Mouse (Mus musculus) neural tube, embryonic 14.5 days (tissue): ENCODE data around the gene Hist1h2be. TPM values are rescaled to one million over a fixed set of nuclear protein-coding genes. Genes with fewer than 3 reads are reported as not detected.
A peak's percentile ranks its signal among the peaks of the same experiment; 100 is the strongest.
"Not testable (repeated sequence)": the region's sequence is repeated elsewhere in the genome, so short reads cannot be mapped to it uniquely, and the experiment has no call there.

Experiments
- ATAC-seq: fragments of 200-750 bp; cut with Nextera tagmentation; 2 replicates; pipeline ENCODE4 v1.8.0; 2017; ENCODE audit warnings: low read depth, mild to moderate bottlenecking, moderate TSS enrichment, moderate library complexity
- H3K27ac ChIP-seq: fragments of 300-500 bp; sonication (generic); 2 replicates; pipeline ENCODE4 v1.5.1; 2014; ENCODE audit warnings: low read depth, mild to moderate bottlenecking, control low read depth, low read length, moderate library complexity, mixed read lengths
- H3K27me3 ChIP-seq: fragments of 300-500 bp; sonication (generic); 2 replicates; pipeline ENCODE4 v1.6.1; 2014; ENCODE audit warnings: low read length; ENCODE audit not compliant: control insufficient read depth, insufficient read depth
- H3K36me3 ChIP-seq: fragments of 300-500 bp; sonication (generic); 2 replicates; pipeline ENCODE4 v1.6.1; 2014; ENCODE audit warnings: low read length, mixed read lengths; ENCODE audit not compliant: control insufficient read depth, insufficient read depth
- H3K4me1 ChIP-seq: fragments of 300-500 bp; sonication (generic); 2 replicates; pipeline ENCODE4 v1.6.1; 2014; ENCODE audit warnings: low read length; ENCODE audit not compliant: control insufficient read depth, insufficient read depth
- H3K4me2 ChIP-seq: fragments of 300-500 bp; sonication (generic); 2 replicates; pipeline ENCODE4 v1.6.1; 2014; ENCODE audit warnings: mild to moderate bottlenecking, low read depth, low read length, control low read depth
- H3K4me3 ChIP-seq: fragments of 300-500 bp; sonication (generic); 2 replicates; pipeline ENCODE4 v1.5.1; 2014; ENCODE audit warnings: low read depth, low read length, control low read depth, mixed read lengths
- H3K9ac ChIP-seq: fragments of 300-500 bp; sonication (generic); replicated peaks from 2 replicates; pipeline ENCODE4 v1.6.1; 2014; ENCODE audit warnings: low read depth, mild to moderate bottlenecking, control low read depth, low read length, mixed read lengths
- H3K9me3 ChIP-seq: fragments of 300-500 bp; sonication (generic); 2 replicates; pipeline ENCODE4 v1.6.1; 2016; ENCODE audit warnings: low read length; ENCODE audit not compliant: control insufficient read depth
- WGBS: fragments of 180-500 bp; shearing (Covaris S2); extraction: QIAGEN DNeasy Blood & Tissue Kit; methylation state at CpG from one replicate; pipeline ENCODE4 v1.1.7; 2014; 5-methylcytosine and 5-hydroxymethylcytosine counted together
- microRNA-seq: library from miRNA; unstranded; fragments of <30 nt; microRNA quantifications from one replicate; pipeline ENCODE4, GENCODE M21; 2016
- polyA plus RNA-seq: library from polyadenylated mRNA; unstranded; fragments of >200 nt; fragmentation: Nextera tagmentation; extraction: Ambion mirVana; gene quantifications from 2 replicates; pipeline ENCODE4 v1.2.1, GENCODE M21; 2014

Gene Hist1h2be
- polyA plus RNA-seq, 1 experiment from 2014 or later: 1.3 TPM

- not testable (repeated sequence) for H3K9ac ChIP-seq, H3K9me3 ChIP-seq, H3K27me3 ChIP-seq, H3K36me3 ChIP-seq
- H3K4me2 ChIP-seq: peak within 1 kb of the TSS; percentile 70
- WGBS: under 1% methylated on average over 32 of the region's 62 CpGs
- H3K27ac ChIP-seq: peak within 1 kb of the TSS; percentile 39
- peak; percentile 90 for ATAC-seq
- H3K4me3 ChIP-seq: peak within 1 kb of the TSS; percentile 40
- H3K4me1 ChIP-seq: peaks cover 27% of the 10 kb centered on the region
Observed at GRCm38 (mm10) chr13:23535137-23536075, 85.5 kb downstream of the Hist1h2be start, which contains the start of gene Hist1h3g. TSS of gene Hist1h3g (plus strand) at chr13:23535422.

- Histone ChIP-seq H3K4me1 (peaks cover 31% of the 10 kb centered on the region), H3K36me3 (no peaks in the 10 kb centered on the region), H3K9me3 (no peaks in the 10 kb centered on the region), H3K27ac (peak overlapping the region; percentile 39), H3K27me3 (no peaks in the 10 kb centered on the region), H3K4me3 (peak overlapping the region; percentile 40), H3K4me2 (peak overlapping the region; percentile 70), H3K9ac (no peak overlapping the region; the same call in 1 of the 2 replicates)
- under 1% methylated on average over 15 of the region's 15 CpGs for WGBS
- no peak for ATAC-seq
Observed at GRCm38 (mm10) chr13:23534368-23535131, 86.4 kb downstream of the Hist1h2be start.

Small RNA genes within 50 kb of the gene (microRNA-seq; reads per million reads assigned to microRNA genes)
- not detected for gene Gm44297
- gene Gm44359: not detected
- not detected for gene Gm44394

Other genes starting within 250 kb of the Hist1h2be start
- gene Abt1, start 197.3 kb downstream of the Hist1h2be start, polyA plus RNA-seq: 8.8 and 9.5 TPM in 2 replicates
- 0.17 TPM in 1 of 2 replicates, not detected in the other for gene Btn1a1, start 155.2 kb downstream of the Hist1h2be start, polyA plus RNA-seq
- not detected in 2 replicates for gene Btn2a2, start 132.3 kb downstream of the Hist1h2be start, polyA plus RNA-seq
- 1.7 and 2.1 TPM in 2 replicates for gene Hist1h4h, start 90.1 kb downstream of the Hist1h2be start, polyA plus RNA-seq
- not detected in 2 replicates for gene Hist1h2af, start 87.2 kb downstream of the Hist1h2be start, polyA plus RNA-seq
- 0.72 TPM in 1 of 2 replicates, not detected in the other for gene Hist1h3g, start 85.7 kb downstream of the Hist1h2be start, polyA plus RNA-seq
- 0.33 TPM in 1 of 2 replicates, not detected in the other for gene Hist1h2bh, start 77.7 kb downstream of the Hist1h2be start, polyA plus RNA-seq
- 0.52 TPM in 1 of 2 replicates, not detected in the other for gene Hist1h3f, start 77.1 kb downstream of the Hist1h2be start, polyA plus RNA-seq
- not detected in 2 replicates for gene Hist1h4f, start 69.5 kb downstream of the Hist1h2be start, polyA plus RNA-seq
- 0.07 and 0.13 TPM in 2 replicates for gene Hist1h1d, start 67.9 kb downstream of the Hist1h2be start, polyA plus RNA-seq
- 1.9 and 2.4 TPM in 2 replicates for gene Hist1h3e, start 58.8 kb downstream of the Hist1h2be start, polyA plus RNA-seq
- gene Hist1h2ae, start 49.9 kb downstream of the Hist1h2be start, polyA plus RNA-seq: 11.7 and 12.9 TPM in 2 replicates
- 0.75 and 1.1 TPM in 2 replicates for gene Hist1h2bg, start 49.7 kb downstream of the Hist1h2be start, polyA plus RNA-seq
- gene Hist1h2bf, start 46.9 kb downstream of the Hist1h2be start, polyA plus RNA-seq: 0.94 TPM in 1 of 2 replicates, not detected in the other
- 1.1 TPM in 1 of 2 replicates, not detected in the other for gene Hist1h2ad, start 46.7 kb downstream of the Hist1h2be start, polyA plus RNA-seq
- 0.50 and 1.1 TPM in 2 replicates for gene Hist1h3d, start 45.4 kb downstream of the Hist1h2be start, polyA plus RNA-seq
- gene Hist1h4d, start 39.5 kb downstream of the Hist1h2be start, polyA plus RNA-seq: 23.6 and 25.2 TPM in 2 replicates
- 3.3 and 4.3 TPM in 2 replicates for gene Hist1h1e, start 1.4 kb upstream of the Hist1h2be start, polyA plus RNA-seq
- 0.17 and 0.41 TPM in 2 replicates for gene Hist1h2ac, start 62.8 kb upstream of the Hist1h2be start, polyA plus RNA-seq
- gene Hist1h2bc, start 63.1 kb upstream of the Hist1h2be start, polyA plus RNA-seq: 11.6 and 20.8 TPM in 2 replicates
- gene Hist1h1t, start 74.7 kb upstream of the Hist1h2be start, polyA plus RNA-seq: not detected in 2 replicates
- gene Hist1h4c, start 77.3 kb upstream of the Hist1h2be start, polyA plus RNA-seq: 2.1 and 3.5 TPM in 2 replicates
- 2.4 and 4.7 TPM in 2 replicates for gene Hfe, start 89.7 kb upstream of the Hist1h2be start, polyA plus RNA-seq
- gene Hist1h1c, start 117.7 kb upstream of the Hist1h2be start, polyA plus RNA-seq: 5.3 and 8.4 TPM in 2 replicates
- gene Hist1h3c, start 124.5 kb upstream of the Hist1h2be start, polyA plus RNA-seq: not detected in 2 replicates
- not detected in 2 replicates for gene Hist1h2bb, start 125.6 kb upstream of the Hist1h2be start, polyA plus RNA-seq
- 3.5 and 4.0 TPM in 2 replicates for gene Hist1h2ab, start 130.0 kb upstream of the Hist1h2be start, polyA plus RNA-seq
- 0.51 and 1.3 TPM in 2 replicates for gene Hist1h3b, start 131.1 kb upstream of the Hist1h2be start, polyA plus RNA-seq
- gene Hist1h4b, start 135.9 kb upstream of the Hist1h2be start, polyA plus RNA-seq: 1.8 TPM in 1 of 2 replicates, not detected in the other
- not detected in 2 replicates for gene Hist1h4a, start 140.1 kb upstream of the Hist1h2be start, polyA plus RNA-seq
- gene Hist1h3a, start 141.3 kb upstream of the Hist1h2be start, polyA plus RNA-seq: 0.75 and 1.2 TPM in 2 replicates
- not detected in 2 replicates for gene Hist1h1a, start 142.5 kb upstream of the Hist1h2be start, polyA plus RNA-seq
- not detected in 2 replicates for gene Trim38, start 148.8 kb upstream of the Hist1h2be start, polyA plus RNA-seq
- gene Slc17a2, start 185.9 kb upstream of the Hist1h2be start, polyA plus RNA-seq: not detected in 2 replicates
- gene Slc17a3, start 218.3 kb upstream of the Hist1h2be start, polyA plus RNA-seq: not detected in 2 replicates
- not detected in 2 replicates for gene Slc17a1, start 246.6 kb upstream of the Hist1h2be start, polyA plus RNA-seq